Mouse (Mus musculus) T-helper 17 cell (primary cell): Measurements from ENCODE around the gene Olfr1428.
"Not testable (repeated sequence)": the region's sequence is repeated elsewhere in the genome, so short reads cannot be mapped to it uniquely, and the experiment has no call there.

Experiments
- in situ Hi-C, 2 experiments: fragments of 300-600 bp; cut with MboI, MseI; formaldehyde crosslinking; loops; 1 replicate in 1 of 2; 2 replicates in 1 of 2; pipeline ENCODE4 v1.15.1; 2025; ENCODE audit warnings: high pct_unique_total_duplicates in 2 of 2

The Olfr1428 gene

GRCm38 (mm10) chr19:12115797-12116196 is at the start of gene Olfr1428:
TSS of gene Olfr1428 (minus strand) at chr19:12115897.
- in situ Hi-C loops, result no loop called here

GRCm38 (mm10) chr19:12145452-12145851 is 29.8 kb upstream of the Olfr1428 start:
- in situ Hi-C loops, result loop anchor here in 1 of 2 experiments (25.0 kb wide), 1 partner anchor 267 kb away; the partner anchor contains the start of gene Olfr1441

GRCm38 (mm10) chr19:12143356-12143755 is 27.7 kb upstream of the Olfr1428 start:
- in situ Hi-C loops, result loop anchor here (5.0 to 25.0 kb wide), 2 partner anchors 49 to 269 kb away; partner anchors contain the start of gene Olfr1441 (in 1 of the 2)

DNA sequence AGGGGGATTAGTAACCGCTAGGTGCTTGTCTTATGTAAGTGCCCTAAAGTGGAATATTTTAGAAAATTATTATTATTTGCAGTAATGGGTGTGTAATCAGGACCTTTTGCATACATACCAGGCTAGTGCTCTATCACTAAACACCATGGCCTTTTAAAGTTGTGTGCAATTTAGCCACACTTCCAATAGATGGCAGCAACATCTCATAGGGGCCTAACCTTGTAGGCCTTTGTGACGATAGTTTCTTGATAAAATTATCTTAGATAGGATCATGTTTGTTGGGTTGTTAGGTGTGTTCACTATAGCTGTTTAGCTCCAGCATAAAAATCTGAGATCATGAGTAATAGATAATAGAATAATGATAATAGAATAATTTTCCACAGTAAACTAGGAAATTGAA is 18.6 kb upstream of the Olfr1428 start:
- in situ Hi-C loops, result loop anchor here in 1 of 2 experiments (25.0 kb wide), 1 partner anchor 278 kb away; the partner anchor contains the start of gene Olfr1441

DNA sequence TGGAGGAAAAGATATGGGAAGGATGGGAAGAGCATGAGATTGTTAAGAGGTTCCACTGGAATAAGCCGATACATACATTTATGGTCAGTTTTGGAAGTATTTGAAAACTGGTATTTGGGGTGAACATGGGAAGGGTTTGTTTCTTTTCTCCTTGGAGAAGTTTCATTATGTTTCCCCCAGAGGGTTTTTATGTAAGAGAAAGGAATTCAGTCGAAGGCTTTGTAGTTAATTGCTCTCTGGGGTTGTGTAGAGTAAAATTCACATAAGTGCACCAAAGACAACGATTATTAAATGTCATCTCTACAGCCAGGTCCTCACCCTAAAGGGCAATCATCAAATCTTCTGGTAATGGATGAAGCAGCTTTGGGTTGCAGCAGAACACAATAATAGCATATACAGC is 7.4 kb upstream of the Olfr1428 start, which contains the start of gene Olfr76:
Olfr76 (minus strand) TSS at position 101 of the 400 bp plus-strand sequence.
- in situ Hi-C loops, result no loop called here

- in situ Hi-C loops, result no loop called here
Measured at GRCm38 (mm10) chr19:12116464-12116863, 767 bp upstream of the Olfr1428 start.

- in situ Hi-C loops, result no loop called here
Measured at GRCm38 (mm10) chr19:12113807-12114206, 1.9 kb downstream of the Olfr1428 start.

- in situ Hi-C loops, result no loop called here
Measured at GRCm38 (mm10) chr19:12104541-12104940, 11.2 kb downstream of the Olfr1428 start.

DNA sequence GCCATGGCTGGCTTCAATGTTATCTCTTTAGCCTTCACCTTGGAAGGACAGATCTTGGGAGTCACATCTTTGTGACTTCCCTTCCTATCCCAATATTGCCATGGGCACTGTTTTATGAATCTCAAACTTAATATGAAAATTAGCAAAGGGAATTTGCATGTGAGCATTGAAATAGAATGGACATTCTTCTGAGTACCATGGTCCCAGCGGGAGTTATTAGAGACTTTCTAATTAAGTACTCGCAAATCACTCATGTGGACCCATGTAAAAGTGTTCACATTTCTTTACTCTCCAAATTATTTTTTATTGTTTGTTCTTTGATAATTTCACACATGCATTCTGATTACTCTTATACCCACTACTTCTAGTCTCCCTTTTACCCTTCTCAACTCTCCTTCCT is 12.5 kb downstream of the Olfr1428 start, which contains the start of gene Olfr1427:
Olfr1427 (minus strand) TSS at position 101 of the 400 bp plus-strand sequence.
- in situ Hi-C loops, result no loop called here

- in situ Hi-C loops, result no loop called here
Measured at GRCm38 (mm10) chr19:12091913-12092312, 23.8 kb downstream of the Olfr1428 start, which contains the start of gene Olfr1426. TSS of gene Olfr1426 (minus strand) at chr19:12092013.

- in situ Hi-C loops, result not testable (repeated sequence)
Measured at GRCm38 (mm10) chr19:12077631-12078030, 38.1 kb downstream of the Olfr1428 start, which contains the start of gene Olfr1425. TSS of gene Olfr1425 (minus strand) at chr19:12077731.

DNA sequence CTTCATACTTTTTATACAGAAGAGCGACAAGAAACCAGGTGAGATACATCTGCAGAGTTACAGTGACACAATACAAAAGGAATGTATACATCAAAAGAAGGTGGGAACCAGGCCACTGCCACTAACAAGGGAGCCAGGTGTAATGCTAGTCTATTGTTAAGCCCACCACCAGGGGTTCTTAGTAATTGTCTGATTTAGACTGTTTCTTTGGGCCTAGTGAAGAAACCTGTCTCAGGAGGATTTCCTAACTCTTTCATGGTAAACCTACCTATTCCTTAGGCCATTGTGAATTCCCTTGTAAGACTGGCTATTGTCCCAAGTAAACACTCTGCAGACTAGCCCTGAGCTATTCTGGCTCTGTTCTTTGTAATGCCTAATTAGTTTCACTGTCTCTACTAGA is 46.2 kb downstream of the Olfr1428 start:
- in situ Hi-C loops, result not testable (repeated sequence)

- in situ Hi-C loops, result not testable (repeated sequence)
Measured at GRCm38 (mm10) chr19:12067806-12068205, 47.9 kb downstream of the Olfr1428 start.

DNA sequence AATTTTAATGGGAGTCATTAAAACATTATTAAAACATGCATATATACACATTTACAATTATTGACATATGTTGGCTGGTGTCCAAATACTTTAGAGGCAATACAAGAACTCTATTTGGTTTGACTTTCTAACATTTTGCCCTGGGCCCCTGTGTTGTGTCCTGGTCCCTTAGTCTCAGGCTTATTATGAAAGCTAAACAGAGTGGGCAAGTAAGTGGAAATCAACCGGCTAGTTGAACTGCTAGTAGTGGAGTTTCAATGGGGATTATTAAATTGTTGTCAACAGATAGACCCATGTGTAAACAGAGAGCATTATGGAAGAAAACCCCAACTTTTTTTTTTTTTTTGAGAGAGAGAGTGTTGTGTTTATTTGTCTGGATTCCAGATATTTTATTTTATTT is 53.1 kb downstream of the Olfr1428 start, which contains the start of gene Olfr1424:
Olfr1424 (minus strand) TSS at position 101 of the 400 bp plus-strand sequence.
- in situ Hi-C loops, result not testable (repeated sequence)
